Mouse (Mus musculus) lung, postnatal 0 days (tissue): ENCODE measurements around the gene C3. TPM values are rescaled to one million over a fixed set of nuclear protein-coding genes. Genes with fewer than 3 reads are reported as not detected.

ENCODE experiments used
- ATAC-seq: fragments of 200-750 bp; cut with Nextera tagmentation; 2 replicates; pipeline ENCODE4 v1.8.0; 2017; ENCODE audit warnings: moderate library complexity
- DNase-seq: peaks from one replicate; pipeline ENCODE4 v3.0.0-alpha.2; 2016; ENCODE audit warnings: low spot score
- H3K27ac ChIP-seq: fragments of 300-500 bp; sonication (generic); 2 replicates; pipeline ENCODE4 v1.5.1; 2014; ENCODE audit warnings: antibody characterized with exemption, mild to moderate bottlenecking, low read length, mixed read lengths
- H3K27me3 ChIP-seq: fragments of 300-500 bp; sonication (generic); replicated peaks from 2 replicates; pipeline ENCODE4 v1.6.1; 2014; ENCODE audit warnings: low read length, mixed read lengths; ENCODE audit not compliant: insufficient read depth
- H3K36me3 ChIP-seq: fragments of 300-500 bp; sonication (generic); 2 replicates; pipeline ENCODE4 v1.6.1; 2014; ENCODE audit warnings: low read length, mixed read lengths; ENCODE audit not compliant: insufficient read depth
- H3K4me1 ChIP-seq: fragments of 300-500 bp; sonication (generic); 2 replicates; pipeline ENCODE4 v1.6.1; 2014; ENCODE audit warnings: antibody characterized with exemption, low read depth, low read length, mixed read lengths; ENCODE audit not compliant: insufficient read depth
- H3K4me2 ChIP-seq: fragments of 300-500 bp; sonication (generic); replicated peaks from 2 replicates; pipeline ENCODE4 v1.6.1; 2014; ENCODE audit warnings: low read depth, mild to moderate bottlenecking, low read length, moderate library complexity, mixed read lengths
- H3K4me3 ChIP-seq: fragments of 300-500 bp; sonication (generic); 2 replicates; pipeline ENCODE4 v1.5.1; 2014; ENCODE audit warnings: low read depth, low read length
- H3K9ac ChIP-seq: fragments of 300-500 bp; sonication (generic); replicated peaks from 2 replicates; pipeline ENCODE4 v1.6.1; 2014; ENCODE audit warnings: low read depth, mild to moderate bottlenecking
- H3K9me3 ChIP-seq: fragments of 300-500 bp; sonication (generic); 2 replicates; pipeline ENCODE4 v1.6.1; 2016; ENCODE audit warnings: low read length, mixed read lengths
- CTCF ChIP-seq: IDR thresholded peaks from 2 replicates; pipeline ENCODE4 v1.5.1; 2016; ENCODE audit warnings: antibody characterized with exemption, mild to moderate bottlenecking
- EP300 ChIP-seq: IDR thresholded peaks from 2 replicates; pipeline ENCODE4 v1.6.1; 2016; ENCODE audit warnings: antibody characterized with exemption, mild to moderate bottlenecking, control low read depth
- WGBS: fragments of 180-500 bp; shearing (Covaris S2); extraction: QIAGEN DNeasy Blood & Tissue Kit; methylation state at CpG from one replicate; pipeline ENCODE4 v1.1.7; 2014; 5-methylcytosine and 5-hydroxymethylcytosine counted together
- polyA plus RNA-seq: library from polyadenylated mRNA; unstranded; fragments of >200 nt; fragmentation: Nextera tagmentation; extraction: Ambion mirVana; gene quantifications from 2 replicates; pipeline ENCODE4 v1.2.1, GENCODE M21; 2015

C3 gene
- 50.2 and 55.0 TPM in 2 replicates for polyA plus RNA-seq

GRCm38 (mm10) chr17:57228014-57228413, at the start of gene C3:
Gene C3, minus strand, starts transcription at chr17:57228136.
- peak; percentile 66 for ATAC-seq
- H3K27ac ChIP-seq = no peak within 1 kb of the TSS; the same call in 1 of the 2 replicates
- DNase-seq = peak; percentile 84
- H3K27me3 ChIP-seq = no peaks in the 10 kb centered on the region
- H3K4me2 ChIP-seq = peak within 1 kb of the TSS; percentile 30; the same call in 1 of the 2 replicates
- no peak within 1 kb of the TSS for H3K4me3 ChIP-seq
- WGBS = 62% methylated on average over 3 of the region's 3 CpGs
- H3K4me1 ChIP-seq = 0 out of 2 replicates have a peak, but pooled peaks cover 10% of the 10 kb centered on the region
- H3K9me3 ChIP-seq = no peaks in the 10 kb centered on the region
- no peak within 1 kb of the TSS for H3K9ac ChIP-seq
- H3K36me3 ChIP-seq = no peaks in the 10 kb centered on the region
- no peak for TF ChIP-seq CTCF
- TF ChIP-seq EP300 = no peak

- H3K27me3 ChIP-seq = no peaks in the 10 kb centered on the region
- peak overlapping the region; percentile 75 for H3K4me2 ChIP-seq
- under 1% methylated on average over 20 of the region's 20 CpGs for WGBS
- no peaks in the 10 kb centered on the region for H3K9me3 ChIP-seq
- H3K9ac ChIP-seq = peak overlapping the region; percentile 23; the same call in 1 of the 2 replicates
- peak overlapping the region; percentile 66; the same call in 1 of the 2 replicates for H3K27ac ChIP-seq
- TF ChIP-seq CTCF = peak; percentile 95
- no peak for TF ChIP-seq EP300
- ATAC-seq = peak; percentile 44
- H3K4me1 ChIP-seq = peaks cover 3% of the 10 kb centered on the region; the same call in 1 of the 2 replicates
- DNase-seq = peak; percentile 93
- no peaks in the 10 kb centered on the region for H3K36me3 ChIP-seq
- H3K4me3 ChIP-seq = peak overlapping the region; percentile 61
Observed at GRCm38 (mm10) chr17:57276634-57277121, 48.7 kb upstream of the C3 start.

DNA sequence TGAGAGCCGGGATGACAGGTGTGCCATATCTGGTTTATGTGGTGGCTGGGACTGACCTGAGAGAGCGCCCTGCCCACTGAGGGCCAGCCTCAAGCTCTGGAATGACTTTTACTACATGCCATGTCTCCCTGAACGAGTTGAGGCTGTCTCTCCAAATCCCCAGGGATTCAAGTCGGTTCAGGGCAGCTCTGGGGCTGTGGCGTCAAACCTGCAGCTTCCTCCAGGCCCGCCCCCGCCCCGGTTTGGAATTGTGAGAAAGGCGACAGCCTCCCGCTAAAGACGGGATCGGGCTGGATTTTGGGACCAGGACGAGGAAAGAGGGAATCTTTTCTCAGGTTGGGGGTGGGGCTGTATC, 48.0 kb upstream of the C3 start:
- peak overlapping the region; percentile 61 for H3K4me3 ChIP-seq
- no peaks in the 10 kb centered on the region for H3K27me3 ChIP-seq
- peak overlapping the region; percentile 75 for H3K4me2 ChIP-seq
- no peak for ATAC-seq
- TF ChIP-seq EP300 (no peak), CTCF (no peak)
- DNase-seq = no peak
- H3K27ac ChIP-seq = peak overlapping the region; percentile 91
- H3K9ac ChIP-seq = peak overlapping the region; percentile 50; the same call in 1 of the 2 replicates
- H3K9me3 ChIP-seq = no peaks in the 10 kb centered on the region
- H3K4me1 ChIP-seq = peaks cover 3% of the 10 kb centered on the region; the same call in 1 of the 2 replicates
- 2% methylated on average over 13 of the region's 13 CpGs for WGBS
- no peaks in the 10 kb centered on the region for H3K36me3 ChIP-seq

DNA sequence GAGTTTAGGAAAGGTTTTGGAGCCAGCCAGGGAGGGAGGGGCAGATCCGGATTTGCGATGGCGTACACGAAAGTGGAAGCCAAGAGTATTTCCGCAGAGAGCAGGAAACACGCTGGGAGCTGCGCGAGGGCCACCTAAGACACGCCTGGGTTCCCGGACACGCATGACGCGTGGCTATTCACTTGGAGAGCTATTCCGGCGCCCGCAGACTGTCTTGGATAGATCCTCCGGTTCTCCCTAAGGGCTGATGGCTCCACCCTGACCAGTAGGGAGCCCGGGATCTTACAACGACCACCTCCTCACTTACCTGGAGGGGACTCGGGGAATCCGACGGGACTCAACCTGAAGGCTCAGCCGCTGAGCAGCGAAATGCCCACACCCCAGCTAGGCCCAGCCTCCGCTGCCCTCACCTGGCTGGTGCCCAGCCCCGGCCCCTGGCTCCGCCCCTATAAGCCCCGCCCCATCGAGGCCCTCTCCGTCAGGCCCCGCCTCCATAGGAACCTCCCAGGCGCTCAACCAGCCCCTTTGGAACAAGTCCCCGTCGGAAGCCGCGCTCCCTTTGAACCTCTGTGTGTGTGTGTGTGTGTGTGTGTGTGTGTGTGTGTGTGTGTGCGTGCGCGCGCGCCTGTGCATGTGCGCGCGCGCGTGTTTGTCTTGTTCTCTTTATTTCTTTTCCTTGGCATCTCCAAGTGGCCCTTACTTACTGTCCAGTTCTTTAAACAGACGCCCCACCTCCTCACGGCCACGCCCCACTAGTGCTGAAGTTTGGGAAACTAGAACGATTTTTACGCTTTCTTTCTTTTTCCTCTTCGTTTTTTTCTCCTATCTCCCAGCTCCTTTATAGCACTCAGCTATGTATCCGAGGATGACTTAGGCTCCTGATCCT, 47.4 kb upstream of the C3 start:
- peak overlapping the region; percentile 91 for H3K27ac ChIP-seq
- WGBS = 1% methylated on average over 51 of the region's 53 CpGs
- no peaks in the 10 kb centered on the region for H3K36me3 ChIP-seq
- no peaks in the 10 kb centered on the region for H3K27me3 ChIP-seq
- peak overlapping the region; percentile 75 for H3K4me2 ChIP-seq
- H3K9ac ChIP-seq = peak overlapping the region; percentile 50
- DNase-seq = peak; percentile 95
- peak overlapping the region; percentile 61 for H3K4me3 ChIP-seq
- peak; percentile 94 for ATAC-seq
- H3K4me1 ChIP-seq = peaks cover 3% of the 10 kb centered on the region; the same call in 1 of the 2 replicates
- H3K9me3 ChIP-seq = no peaks in the 10 kb centered on the region
- TF ChIP-seq CTCF = no peak
- no peak for TF ChIP-seq EP300

DNA sequence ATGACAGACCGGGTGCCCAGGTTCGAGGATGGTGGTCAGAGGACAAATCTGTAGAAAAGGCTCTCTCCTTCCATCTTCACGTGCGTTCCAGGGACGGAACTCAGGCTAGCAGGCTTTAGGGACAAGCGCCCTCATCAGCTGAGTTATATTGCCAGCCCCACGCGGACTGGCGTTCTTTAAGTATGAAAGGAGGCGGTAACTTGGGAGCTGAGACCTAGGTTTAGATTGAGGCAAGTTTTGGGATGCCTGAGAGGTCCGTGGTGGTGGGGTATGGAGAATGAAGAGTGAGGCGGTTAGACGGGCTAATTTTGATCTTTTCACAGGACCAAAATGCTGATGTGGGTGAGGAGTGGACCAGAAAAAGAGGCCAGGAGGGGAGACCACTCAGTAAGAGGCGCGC, 46.8 kb upstream of the C3 start:
- Histone ChIP-seq H3K36me3 (no peaks in the 10 kb centered on the region), H3K4me2 (peak overlapping the region; percentile 75), H3K9me3 (no peaks in the 10 kb centered on the region), H3K27ac (peak overlapping the region; percentile 91), H3K4me3 (peak overlapping the region; percentile 61), H3K4me1 (peaks cover 3% of the 10 kb centered on the region; the same call in 1 of the 2 replicates), H3K9ac (peak overlapping the region; percentile 50), H3K27me3 (no peaks in the 10 kb centered on the region)
- no peak for ATAC-seq
- 3% methylated on average over 15 of the region's 15 CpGs for WGBS
- peak; percentile 48 for DNase-seq
- TF ChIP-seq EP300 = no peak
- peak; percentile 31 for TF ChIP-seq CTCF

DNA sequence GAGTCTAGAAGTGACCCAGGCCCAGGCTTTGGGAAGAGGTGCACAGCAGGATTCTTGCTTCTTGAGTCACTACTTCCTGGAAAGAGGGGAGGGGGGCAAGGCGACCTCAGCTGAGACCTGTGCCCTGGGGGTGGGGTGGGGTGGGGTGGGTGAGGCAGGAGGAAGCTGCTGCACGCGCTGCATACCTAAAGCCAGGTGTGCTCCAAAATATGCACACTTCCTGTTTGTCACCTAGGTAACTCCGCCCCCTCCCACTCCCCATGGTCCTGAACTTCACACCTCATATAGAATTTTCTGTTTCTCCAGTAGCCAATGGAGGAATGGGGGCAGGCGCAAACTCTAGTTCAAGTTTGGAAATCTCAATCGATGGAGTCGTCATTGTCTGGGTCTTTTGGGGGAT, 45.9 kb upstream of the C3 start:
- ATAC-seq (no peak), DNase-seq (no peak)
- no peaks in the 10 kb centered on the region for H3K36me3 ChIP-seq
- WGBS = 30% methylated on average over 7 of the region's 7 CpGs
- H3K27me3 ChIP-seq = no peaks in the 10 kb centered on the region
- no peak overlapping the region for H3K4me2 ChIP-seq
- TF ChIP-seq CTCF (no peak), EP300 (no peak)
- H3K9ac ChIP-seq = no peak overlapping the region
- H3K4me3 ChIP-seq = no peak overlapping the region
- H3K27ac ChIP-seq = no peak overlapping the region
- peaks cover 3% of the 10 kb centered on the region; the same call in 1 of the 2 replicates for H3K4me1 ChIP-seq
- H3K9me3 ChIP-seq = no peaks in the 10 kb centered on the region
